Mouse (Mus musculus) midbrain, embryonic 14.5 days (tissue): ENCODE results near the gene Hhipl1. TPM values are rescaled to one million over a fixed set of nuclear protein-coding genes. Genes with fewer than 3 reads are reported as not detected.

Experiments
- ATAC-seq: fragments of 200-750 bp; cut with Nextera tagmentation; 2 replicates; pipeline ENCODE4 v1.8.0; 2017; ENCODE audit warnings: moderate number of reproducible peaks, moderate library complexity; ENCODE audit not compliant: low FRiP score, low TSS enrichment
- DNase-seq: peaks from one replicate; pipeline ENCODE4 v3.0.0-alpha.2; 2015
- H3K27ac ChIP-seq: fragments of 300-500 bp; sonication (generic); replicated peaks from 2 replicates; pipeline ENCODE4 v1.5.1; 2014; ENCODE audit warnings: mild to moderate bottlenecking, low read depth, low read length, moderate library complexity
- H3K27me3 ChIP-seq: fragments of 300-500 bp; sonication (generic); 2 replicates; pipeline ENCODE4 v1.6.1; 2014; ENCODE audit warnings: low read length, control low read depth, mixed read lengths; ENCODE audit not compliant: control insufficient read depth, insufficient read depth
- H3K36me3 ChIP-seq: fragments of 300-500 bp; sonication (generic); 2 replicates; pipeline ENCODE4 v1.6.1; 2014; ENCODE audit warnings: low read length, control low read depth; ENCODE audit not compliant: control insufficient read depth, insufficient read depth
- H3K4me1 ChIP-seq: fragments of 300-500 bp; sonication (generic); 2 replicates; pipeline ENCODE4 v1.6.1; 2014; ENCODE audit warnings: mild to moderate bottlenecking, antibody characterized with exemption, low read length, control low read depth; ENCODE audit not compliant: control insufficient read depth, insufficient read depth
- H3K4me2 ChIP-seq: fragments of 300-500 bp; sonication (generic); 2 replicates; pipeline ENCODE4 v1.6.1; 2014; ENCODE audit warnings: mild to moderate bottlenecking, low read length, moderate library complexity
- H3K4me3 ChIP-seq: fragments of 300-500 bp; sonication (generic); replicated peaks from 2 replicates; pipeline ENCODE4 v1.5.1; 2014; ENCODE audit warnings: low read depth, low read length
- H3K9ac ChIP-seq: fragments of 300-500 bp; sonication (generic); replicated peaks from 2 replicates; pipeline ENCODE4 v1.6.1; 2014; ENCODE audit warnings: mild to moderate bottlenecking, low read length, moderate library complexity
- H3K9me3 ChIP-seq: fragments of 300-500 bp; sonication (generic); 2 replicates; pipeline ENCODE4 v1.6.1; 2016; ENCODE audit warnings: low read length, control low read depth, mixed read lengths; ENCODE audit not compliant: control insufficient read depth
- WGBS: fragments of 180-500 bp; shearing (Covaris S2); extraction: QIAGEN DNeasy Blood & Tissue Kit; methylation state at CpG from one replicate; pipeline ENCODE4 v1.1.7; 2014; 5-methylcytosine and 5-hydroxymethylcytosine counted together
- polyA plus RNA-seq: library from polyadenylated mRNA; unstranded; fragments of >200 nt; fragmentation: Nextera tagmentation; extraction: Ambion mirVana; gene quantifications from 2 replicates; pipeline ENCODE4 v1.2.1, GENCODE M21; 2014

Hhipl1 gene
- polyA plus RNA-seq, 1 experiment from 2014 or later = 1.6 TPM

- H3K27me3 ChIP-seq = peaks cover 20% of the 10 kb centered on the region
- DNase-seq (no peak), ATAC-seq (no peak)
- H3K36me3 ChIP-seq = no peaks in the 10 kb centered on the region
- no peak overlapping the region for H3K9ac ChIP-seq
- H3K9me3 ChIP-seq = no peaks in the 10 kb centered on the region
- H3K27ac ChIP-seq = no peak overlapping the region
- 75% methylated on average over 2 of the region's 2 CpGs for WGBS
- H3K4me1 ChIP-seq = no peaks in the 10 kb centered on the region
- H3K4me3 ChIP-seq = no peak overlapping the region
- H3K4me2 ChIP-seq = no peak overlapping the region
Measured at GRCm38 (mm10) chr12:108354284-108354683, 48.2 kb downstream of the Hhipl1 start.

- no peak overlapping the region for H3K27ac ChIP-seq
- H3K9me3 ChIP-seq = no peaks in the 10 kb centered on the region
- no peak for ATAC-seq
- H3K4me3 ChIP-seq = no peak overlapping the region
- no peak overlapping the region for H3K9ac ChIP-seq
- H3K4me1 ChIP-seq = no peaks in the 10 kb centered on the region
- H3K27me3 ChIP-seq = peaks cover 20% of the 10 kb centered on the region
- H3K4me2 ChIP-seq = no peak overlapping the region
- WGBS = 93% methylated on average over 1 of the region's 1 CpGs
- no peaks in the 10 kb centered on the region for H3K36me3 ChIP-seq
- no peak for DNase-seq
Measured at GRCm38 (mm10) chr12:108355271-108355670, 49.2 kb downstream of the Hhipl1 start.

- no peak for DNase-seq
- Histone ChIP-seq H3K9ac (no peak overlapping the region), H3K27ac (no peak overlapping the region), H3K9me3 (no peaks in the 10 kb centered on the region), H3K27me3 (peaks cover 20% of the 10 kb centered on the region), H3K36me3 (no peaks in the 10 kb centered on the region), H3K4me1 (no peaks in the 10 kb centered on the region), H3K4me2 (no peak overlapping the region), H3K4me3 (no peak overlapping the region)
- no peak for ATAC-seq
Measured at GRCm38 (mm10) chr12:108355986-108356385, 49.9 kb downstream of the Hhipl1 start.

- H3K4me3 ChIP-seq = no peak overlapping the region
- H3K27ac ChIP-seq = no peak overlapping the region
- DNase-seq (peak; percentile 93), ATAC-seq (peak; percentile 79)
- WGBS = 7% methylated on average over 5 of the region's 5 CpGs
- H3K9me3 ChIP-seq = no peaks in the 10 kb centered on the region
- no peak overlapping the region for H3K9ac ChIP-seq
- H3K36me3 ChIP-seq = no peaks in the 10 kb centered on the region
- no peaks in the 10 kb centered on the region; the same call in 1 of the 2 replicates for H3K4me1 ChIP-seq
- no peak overlapping the region for H3K4me2 ChIP-seq
- no peaks in the 10 kb centered on the region for H3K27me3 ChIP-seq
Measured at GRCm38 (mm10) chr12:108363796-108364195, 57.7 kb downstream of the Hhipl1 start.

GRCm38 (mm10) chr12:108365340-108365739 is 59.3 kb downstream of the Hhipl1 start:
- DNase-seq (peak; percentile 69), ATAC-seq (no peak)
- Histone ChIP-seq H3K9me3 (no peaks in the 10 kb centered on the region), H3K27me3 (no peaks in the 10 kb centered on the region), H3K9ac (no peak overlapping the region), H3K27ac (no peak overlapping the region), H3K4me1 (no peaks in the 10 kb centered on the region; the same call in 1 of the 2 replicates), H3K4me2 (no peak overlapping the region), H3K4me3 (no peak overlapping the region), H3K36me3 (no peaks in the 10 kb centered on the region)
- 37% methylated on average over 3 of the region's 3 CpGs for WGBS

- Histone ChIP-seq H3K4me3 (no peak overlapping the region), H3K4me1 (no peaks in the 10 kb centered on the region; the same call in 1 of the 2 replicates)
Measured at GRCm38 (mm10) chr12:108365868-108366267, 59.8 kb downstream of the Hhipl1 start.

GRCm38 (mm10) chr12:108367909-108368308 is 61.8 kb downstream of the Hhipl1 start:
- H3K4me2 ChIP-seq = no peak overlapping the region
- 82% methylated on average over 2 of the region's 2 CpGs for WGBS
- DNase-seq (no peak), ATAC-seq (no peak)
- no peak overlapping the region for H3K9ac ChIP-seq
- no peak overlapping the region for H3K27ac ChIP-seq
- no peak overlapping the region for H3K4me3 ChIP-seq
- H3K4me1 ChIP-seq = no peaks in the 10 kb centered on the region; the same call in 1 of the 2 replicates
- no peaks in the 10 kb centered on the region for H3K36me3 ChIP-seq
- no peaks in the 10 kb centered on the region for H3K9me3 ChIP-seq
- no peaks in the 10 kb centered on the region for H3K27me3 ChIP-seq

More at GRCm38 (mm10) chr12:108365868-108366267, 59.8 kb downstream of the Hhipl1 start:
- no peak overlapping the region for H3K27ac ChIP-seq
- H3K9ac ChIP-seq = no peak overlapping the region
- H3K27me3 ChIP-seq = no peaks in the 10 kb centered on the region
- DNase-seq = no peak
- H3K4me2 ChIP-seq = no peak overlapping the region
- no peak for ATAC-seq
- H3K36me3 ChIP-seq = no peaks in the 10 kb centered on the region
- 75% methylated on average over 7 of the region's 7 CpGs for WGBS
- no peaks in the 10 kb centered on the region for H3K9me3 ChIP-seq

GRCm38 (mm10) chr12:108368921-108369320 is 62.9 kb downstream of the Hhipl1 start:
- no peak for DNase-seq
- Histone ChIP-seq H3K9ac (no peak overlapping the region), H3K27me3 (no peaks in the 10 kb centered on the region), H3K4me3 (no peak overlapping the region), H3K4me1 (no peaks in the 10 kb centered on the region; the same call in 1 of the 2 replicates), H3K4me2 (no peak overlapping the region), H3K9me3 (no peaks in the 10 kb centered on the region), H3K27ac (no peak overlapping the region), H3K36me3 (no peaks in the 10 kb centered on the region)
- 63% methylated on average over 5 of the region's 5 CpGs for WGBS
- no peak for ATAC-seq

- H3K36me3 ChIP-seq = no peaks in the 10 kb centered on the region
- no peaks in the 10 kb centered on the region for H3K9me3 ChIP-seq
- H3K27me3 ChIP-seq = no peaks in the 10 kb centered on the region
- H3K4me2 ChIP-seq = no peak within 1 kb of the TSS
- DNase-seq (no peak), ATAC-seq (no peak)
- no peak within 1 kb of the TSS for H3K9ac ChIP-seq
- H3K27ac ChIP-seq = no peak within 1 kb of the TSS
- no peaks in the 10 kb centered on the region for H3K4me1 ChIP-seq
- no peak within 1 kb of the TSS for H3K4me3 ChIP-seq
- 74% methylated on average over 19 of the region's 19 CpGs for WGBS
Measured at GRCm38 (mm10) chr12:108370596-108371428, 64.7 kb downstream of the Hhipl1 start, which contains the start of gene Eml1. Gene Eml1, plus strand, starts transcription at chr12:108370957.
